Mouse (Mus musculus): ENCODE data around the gene Pam.

Pam gene

DNA sequence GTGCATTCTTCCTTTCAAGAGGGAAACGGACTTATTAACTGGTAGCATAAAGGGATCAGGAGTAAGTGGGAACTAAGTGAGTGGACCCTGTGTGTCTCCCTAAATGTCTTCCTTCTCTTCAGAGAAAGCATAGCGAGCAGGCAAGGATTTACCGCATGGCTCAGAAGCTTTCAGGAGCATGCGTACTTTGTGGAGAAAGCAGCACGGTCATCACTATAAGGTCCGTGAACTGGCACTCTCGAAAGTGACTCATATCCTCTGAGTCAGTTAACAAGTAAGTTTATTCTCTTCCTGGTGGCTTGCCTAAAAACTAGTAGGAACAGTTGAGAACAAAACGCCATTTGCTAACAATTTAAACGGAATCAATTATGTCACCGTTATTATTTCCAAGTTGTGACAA lies 184.6 kb downstream of the Pam start:
- DNase-seq (ENCODE audit: low spot score): no peak

DNA sequence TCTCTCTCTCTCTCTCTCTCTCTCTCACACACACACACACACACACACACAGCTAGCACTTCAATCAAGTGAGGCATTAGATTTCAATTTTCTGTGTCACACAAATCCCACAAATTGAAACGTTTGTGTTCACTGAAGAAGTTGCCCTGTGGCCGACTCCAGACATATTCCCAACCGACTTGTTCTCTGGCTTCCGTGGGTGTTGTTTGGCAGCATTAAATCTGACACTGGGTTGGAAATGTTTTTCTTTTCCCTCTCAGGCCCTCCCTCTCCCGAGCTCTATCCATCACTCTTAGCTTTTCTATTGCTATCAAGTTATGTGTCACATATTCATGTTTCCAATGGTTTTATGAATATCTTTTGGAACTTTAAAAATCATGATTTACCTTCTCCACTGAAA lies 185.9 kb downstream of the Pam start:
- no peak for DNase-seq (ENCODE audit: low spot score)

DNA sequence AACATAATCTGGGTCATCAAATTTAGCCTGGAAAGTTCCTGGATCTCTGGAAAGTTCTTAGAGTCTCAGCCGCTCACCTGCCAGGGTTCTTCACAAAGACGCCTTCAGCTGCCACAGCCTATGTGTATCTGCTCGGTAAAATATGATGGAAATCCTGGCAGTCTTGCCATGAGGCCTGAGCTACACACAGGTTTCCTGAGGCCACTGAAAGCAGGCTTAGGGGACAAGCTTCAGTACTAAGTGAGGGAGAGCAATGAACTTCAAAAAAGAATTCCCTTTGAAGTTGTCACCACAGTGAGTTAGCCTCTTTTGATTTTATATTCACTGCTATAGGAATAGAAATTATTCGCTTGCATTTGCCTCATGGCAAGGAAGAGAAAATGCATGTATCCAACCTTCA lies 186.7 kb downstream of the Pam start:
- no peak for DNase-seq (ENCODE audit: low spot score)

DNA sequence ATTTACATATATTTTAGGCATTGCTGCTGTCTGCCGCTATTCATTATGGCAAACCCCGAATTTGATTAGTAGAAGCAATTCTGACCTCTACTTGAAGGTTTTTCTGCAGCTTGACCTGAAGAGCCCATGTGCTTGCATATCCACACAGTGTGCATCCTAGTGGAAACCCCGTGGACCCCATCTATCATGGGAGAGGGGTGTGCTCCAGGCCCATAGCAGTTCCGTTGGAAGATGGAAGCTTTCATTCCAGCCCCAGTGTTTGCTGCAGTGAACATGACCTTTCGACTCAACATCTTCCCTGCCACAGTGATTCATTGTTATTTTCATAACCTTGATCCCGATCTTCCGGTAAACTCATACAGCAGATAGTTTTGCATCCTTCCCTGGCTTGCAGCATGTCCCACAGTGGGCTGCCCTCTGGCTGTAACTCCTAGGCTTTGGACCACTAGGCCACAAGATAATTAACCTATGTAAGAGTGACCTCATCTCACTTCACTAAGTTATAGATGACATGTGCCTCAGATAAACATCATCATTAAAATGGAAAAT lies 191.5 kb downstream of the Pam start:
- no peak for DNase-seq (ENCODE audit: low spot score)

DNA sequence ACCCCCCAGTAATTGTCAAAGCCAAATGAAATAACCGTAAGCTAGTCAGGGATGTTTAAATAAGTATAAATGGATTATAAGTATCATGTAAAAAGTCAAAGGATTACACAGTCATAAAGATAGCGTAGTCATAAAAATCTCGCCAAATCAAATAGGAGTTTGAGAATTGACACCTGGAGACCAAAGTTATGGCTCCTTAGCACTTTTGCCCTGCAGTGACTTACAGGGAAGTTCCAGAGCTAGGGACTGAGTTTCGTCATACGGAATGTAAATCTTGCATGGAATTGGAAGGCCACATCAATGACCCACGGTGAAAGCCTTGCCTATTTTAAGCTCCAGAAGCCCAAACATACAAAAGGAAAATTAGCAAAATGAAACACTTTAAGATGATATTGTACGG lies 192.6 kb downstream of the Pam start:
- no peak for DNase-seq (ENCODE audit: low spot score)

DNA sequence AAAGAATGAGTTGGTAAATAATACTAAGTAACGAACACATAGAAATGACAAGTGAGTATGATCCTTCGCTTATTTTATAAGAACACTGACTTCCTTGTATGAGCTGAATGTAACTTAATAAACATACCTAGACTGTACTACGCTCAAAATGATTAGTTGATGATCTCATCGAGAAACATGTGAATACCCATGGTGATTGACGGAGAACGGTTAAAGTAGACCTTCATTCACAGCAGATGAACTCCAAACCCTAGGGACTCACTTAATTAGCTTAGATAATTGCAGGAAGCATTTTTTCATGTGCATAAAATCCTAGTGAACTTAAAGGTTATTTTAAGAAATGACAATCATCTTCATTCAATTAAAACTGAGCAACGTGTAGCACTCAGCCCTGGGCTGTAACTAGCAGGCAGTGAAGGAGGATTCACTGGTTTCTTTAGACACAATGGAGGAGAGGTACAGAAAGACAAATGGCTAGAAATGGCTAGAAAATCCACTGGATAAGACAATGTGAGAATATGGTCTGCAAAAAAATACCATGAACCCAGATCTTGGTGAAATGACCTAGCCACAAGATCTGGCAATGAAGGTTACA lies 194.8 kb downstream of the Pam start:
- DNase-seq (ENCODE audit: low spot score): no peak

DNA sequence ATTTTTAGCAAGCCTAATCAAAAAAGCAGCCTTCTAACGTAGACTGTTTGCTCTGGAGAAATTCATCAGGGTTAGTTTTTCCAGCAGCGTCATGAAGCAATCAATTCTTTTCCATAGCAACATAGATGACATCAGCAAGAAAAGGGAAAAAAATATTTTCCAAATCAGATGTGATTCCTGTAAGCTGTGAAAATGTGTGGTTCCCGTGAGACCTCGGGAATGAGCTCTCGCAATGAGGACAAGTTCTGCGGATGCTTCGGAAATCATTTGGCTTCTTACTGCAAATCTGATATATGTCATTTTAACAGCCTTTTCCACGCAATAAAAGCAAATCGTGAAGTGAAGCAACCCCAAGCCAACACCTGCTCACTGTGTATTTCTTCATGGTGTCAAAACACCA lies 207.9 kb downstream of the Pam start:
- no peak for DNase-seq (ENCODE audit: low spot score)

DNA sequence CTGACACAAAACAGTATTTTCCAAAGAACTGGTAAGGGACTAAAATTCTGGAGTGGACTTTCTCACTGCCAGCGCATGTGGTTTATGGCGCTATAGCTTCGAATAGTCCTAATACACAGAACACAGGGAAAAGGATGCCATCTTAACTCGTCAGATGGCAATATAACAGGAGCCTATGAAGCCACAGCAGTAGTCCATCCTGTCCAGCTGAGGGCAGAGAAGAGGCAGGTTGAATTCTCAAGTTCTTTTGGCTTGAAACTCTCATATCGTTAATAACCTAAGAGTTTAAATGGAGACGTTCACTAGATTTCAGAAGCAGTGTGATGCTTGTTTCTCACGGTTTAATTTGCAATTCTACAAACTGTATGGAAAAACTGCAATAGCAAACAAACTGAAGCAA lies 211.9 kb downstream of the Pam start:
- no peak for DNase-seq (ENCODE audit: low spot score)

DNA sequence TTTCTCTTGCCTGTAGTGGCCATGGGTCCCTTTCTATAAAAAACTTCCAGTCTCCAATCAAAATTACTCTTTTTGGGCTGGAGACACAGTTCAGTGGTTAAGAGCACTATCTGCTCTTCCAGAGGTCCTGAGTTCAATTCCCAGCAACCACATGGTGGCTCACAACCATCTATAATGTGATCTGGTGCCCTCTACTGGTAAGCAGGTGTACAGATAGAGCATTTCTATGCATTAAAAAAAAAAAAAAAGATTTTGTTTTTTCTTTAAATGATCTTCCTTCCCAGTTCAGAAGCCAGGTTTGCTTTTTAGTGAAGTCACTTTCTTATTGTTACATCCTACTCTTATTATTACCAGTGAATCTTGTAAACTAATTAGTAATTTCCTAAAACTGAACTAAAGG lies 218.4 kb downstream of the Pam start:
- no peak for DNase-seq (ENCODE audit: low spot score)

DNA sequence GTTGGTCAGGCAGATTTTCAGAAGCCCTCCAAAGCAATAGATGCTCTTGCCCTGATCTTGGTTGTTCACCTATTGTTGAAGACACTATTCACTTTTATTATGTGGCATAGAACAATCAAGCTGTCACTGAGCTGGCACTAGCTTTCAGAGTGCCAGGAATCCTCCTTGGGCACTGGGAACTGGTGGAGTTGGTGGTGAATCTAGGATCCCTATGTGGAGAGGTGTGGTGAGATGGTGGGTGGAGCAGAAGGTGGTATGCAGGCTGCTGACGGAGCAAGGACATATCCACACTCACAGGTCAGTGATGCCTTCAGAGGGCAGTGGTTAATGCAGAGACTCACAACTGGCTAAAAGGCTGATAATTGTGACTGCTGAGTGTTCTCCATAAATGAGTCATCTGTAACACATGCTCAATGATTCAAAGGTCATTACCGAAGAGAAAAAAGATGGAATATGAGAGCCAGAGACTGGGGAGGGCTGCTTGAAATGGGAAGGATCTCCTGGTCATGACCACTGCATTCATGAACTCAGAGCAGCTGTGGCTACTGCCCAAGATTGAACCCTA lies 221.9 kb downstream of the Pam start:
- no peak for DNase-seq (ENCODE audit: low spot score)

DNA sequence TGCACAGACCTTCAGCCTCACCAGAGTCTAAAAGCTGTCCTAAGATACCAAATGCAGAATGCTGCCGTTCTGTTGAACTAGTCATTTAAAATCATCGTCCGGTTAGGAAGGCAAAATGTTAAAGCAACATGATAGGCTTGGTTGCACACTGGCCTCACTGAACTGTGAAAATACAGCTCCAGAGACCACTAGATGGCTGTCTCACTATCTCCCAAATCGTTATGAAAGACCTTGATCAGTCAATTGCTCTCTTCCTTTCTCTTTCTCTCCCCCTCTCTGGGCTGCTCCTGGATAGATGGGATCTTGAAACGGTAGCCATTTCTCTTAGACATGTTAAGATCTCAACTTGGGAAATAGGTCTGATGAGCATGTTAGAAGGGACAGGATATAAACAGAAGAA lies 223.0 kb downstream of the Pam start:
- DNase-seq (ENCODE audit: low spot score): no peak

DNA sequence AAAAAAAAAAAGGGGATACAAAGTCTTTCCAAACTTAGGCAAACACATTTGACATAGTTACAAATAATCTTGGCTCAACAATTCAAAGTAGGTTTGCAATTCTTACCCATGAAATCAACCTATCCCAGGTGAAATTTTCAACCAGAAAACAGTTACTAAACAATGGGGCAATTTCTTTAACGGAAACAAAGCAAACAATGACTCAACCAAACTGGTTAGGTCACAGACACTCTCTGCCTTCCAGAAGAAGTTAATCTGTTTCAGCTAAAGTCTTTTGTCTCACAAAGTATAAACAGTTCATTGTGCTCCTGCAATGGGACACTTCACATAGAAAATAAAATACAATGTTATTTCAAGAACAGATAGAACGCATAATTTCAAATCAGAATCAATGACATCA lies 223.4 kb downstream of the Pam start:
- no peak for DNase-seq (ENCODE audit: low spot score)

DNA sequence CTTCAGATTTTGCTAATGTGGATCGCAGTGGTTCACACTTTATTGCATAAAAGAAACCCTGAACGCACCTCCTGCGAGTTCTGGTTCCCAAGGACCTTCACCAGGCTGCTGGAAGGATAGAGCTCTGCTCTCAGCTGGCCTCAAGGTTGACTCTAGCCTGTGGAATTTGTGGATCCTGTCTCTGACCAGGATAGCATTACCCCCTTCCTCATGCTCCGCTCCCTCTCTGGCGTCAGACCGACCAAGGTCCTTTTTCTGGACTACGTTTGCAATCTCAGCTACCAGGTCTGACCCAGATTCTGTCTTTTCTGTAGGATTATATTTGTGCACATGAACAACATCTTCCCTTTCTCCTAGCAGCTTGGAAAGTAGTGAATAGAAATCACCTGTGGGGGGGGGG lies 231.3 kb downstream of the Pam start:
- DNase-seq (ENCODE audit: low spot score): no peak

DNA sequence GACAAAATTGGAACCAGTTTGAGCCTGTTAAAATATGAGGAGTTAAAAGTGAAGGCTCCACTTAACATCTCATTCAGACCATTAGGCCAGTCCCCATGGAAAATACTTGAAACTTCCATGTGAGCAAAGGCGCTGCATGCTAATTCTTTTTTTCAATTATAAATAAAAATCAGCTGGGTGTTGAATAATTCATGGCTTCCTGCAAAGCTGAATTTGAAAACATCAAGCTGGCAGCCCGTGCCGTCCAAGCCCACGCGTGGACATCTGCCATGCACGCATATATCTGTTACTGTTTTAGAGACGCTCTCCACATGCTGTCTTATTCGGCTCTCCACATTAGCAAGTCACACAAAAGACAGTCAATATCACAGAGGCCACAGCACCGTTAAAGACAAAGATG lies 232.3 kb downstream of the Pam start:
- DNase-seq (ENCODE audit: low spot score): peak; percentile 62

DNA sequence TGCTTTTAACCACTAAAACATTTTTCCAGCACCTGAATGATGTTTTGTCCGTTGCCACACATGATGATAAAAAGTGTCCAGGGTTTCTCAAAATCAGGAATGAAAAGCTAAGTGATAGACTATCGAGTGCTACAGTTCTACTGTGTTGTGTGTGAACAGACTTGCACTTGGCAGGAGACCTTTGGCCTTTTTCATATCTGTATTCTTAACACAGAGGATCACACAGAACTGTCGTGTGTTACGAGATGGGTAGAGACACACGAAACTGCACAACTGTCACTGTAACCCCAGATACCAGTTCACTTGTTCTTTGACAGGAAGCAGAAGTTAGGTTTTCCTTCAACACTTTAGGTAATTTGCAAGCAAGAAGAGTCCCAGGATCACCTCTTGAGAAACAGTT lies 232.7 kb downstream of the Pam start:
- DNase-seq (ENCODE audit: low spot score): no peak

DNA sequence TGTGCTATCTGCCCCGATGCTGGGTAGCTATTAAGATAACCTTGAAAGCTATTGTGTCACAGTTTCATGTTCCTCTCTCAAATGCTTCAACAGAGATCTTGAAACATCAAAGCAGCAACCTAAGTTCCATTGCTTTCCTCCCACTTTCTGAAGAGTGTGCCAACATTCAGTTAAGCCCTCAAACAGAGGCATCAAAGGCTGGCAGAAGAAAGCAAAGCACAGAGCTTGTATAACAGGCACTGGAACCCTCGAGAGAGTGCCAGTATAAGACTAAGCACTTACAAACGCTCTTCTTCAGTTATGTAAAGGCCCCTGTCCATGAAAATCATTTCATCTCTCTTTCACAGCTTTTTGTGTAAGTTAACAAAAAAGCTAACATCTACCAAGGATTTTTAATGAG lies 241.2 kb downstream of the Pam start:
- DNase-seq (ENCODE audit: low spot score): no peak

DNA sequence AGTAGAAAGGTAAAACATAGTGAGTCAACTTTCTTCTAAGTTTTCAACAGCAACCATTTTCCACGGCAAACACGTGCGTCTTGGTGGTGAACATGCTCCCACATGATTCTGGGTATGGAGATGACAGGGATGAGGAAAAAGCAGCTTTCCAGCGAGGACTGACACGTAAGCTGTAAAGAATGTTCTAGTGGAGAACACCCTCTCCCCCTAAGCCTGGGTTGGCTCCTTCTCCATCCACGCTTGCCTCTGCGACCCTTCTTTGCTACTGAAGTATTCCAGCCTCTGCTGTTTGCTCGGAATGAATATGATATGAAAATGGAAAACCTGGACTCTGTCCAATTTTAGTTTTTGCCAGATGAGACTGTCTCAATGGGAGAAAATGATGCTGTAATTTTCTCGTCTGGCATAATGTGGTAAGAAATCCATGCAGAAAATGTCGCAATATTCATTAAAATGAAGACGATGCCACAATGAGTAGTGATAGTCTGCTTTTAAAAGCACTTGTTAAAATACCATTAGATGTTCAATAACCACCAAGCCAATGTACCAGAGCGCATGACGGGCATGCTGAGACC lies 243.8 kb downstream of the Pam start:
- no peak for DNase-seq (ENCODE audit: low spot score)

DNA sequence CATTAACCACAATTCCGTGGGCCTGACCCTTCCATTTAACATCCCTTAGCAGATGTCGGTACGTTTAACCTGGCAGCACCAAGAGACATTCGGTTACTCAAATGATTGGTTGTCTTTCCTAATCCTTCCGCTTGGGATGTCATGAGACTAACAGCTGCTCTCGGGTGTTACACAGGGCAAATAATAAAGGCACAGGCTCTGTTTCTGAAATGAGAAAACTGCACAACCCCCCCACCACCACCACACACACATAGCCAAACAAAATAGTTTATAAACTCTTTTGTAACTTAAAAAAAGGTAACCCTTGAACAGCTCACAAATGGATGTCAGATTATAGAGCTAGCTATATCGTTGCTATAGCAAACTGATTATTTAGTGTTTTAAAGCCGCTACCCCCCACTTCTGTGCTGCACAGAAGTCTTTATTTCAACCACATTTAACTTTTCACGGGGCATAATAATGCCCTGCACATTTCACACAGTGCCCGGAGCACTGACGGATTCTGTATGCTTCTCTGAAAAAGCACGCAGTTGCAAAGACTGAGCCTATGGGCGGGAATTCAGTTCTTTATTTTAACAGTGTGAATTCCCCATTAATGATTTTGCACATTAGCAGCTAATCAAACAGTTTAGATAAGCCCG lies 246.7 kb downstream of the Pam start:
- no peak for DNase-seq (ENCODE audit: low spot score)

DNA sequence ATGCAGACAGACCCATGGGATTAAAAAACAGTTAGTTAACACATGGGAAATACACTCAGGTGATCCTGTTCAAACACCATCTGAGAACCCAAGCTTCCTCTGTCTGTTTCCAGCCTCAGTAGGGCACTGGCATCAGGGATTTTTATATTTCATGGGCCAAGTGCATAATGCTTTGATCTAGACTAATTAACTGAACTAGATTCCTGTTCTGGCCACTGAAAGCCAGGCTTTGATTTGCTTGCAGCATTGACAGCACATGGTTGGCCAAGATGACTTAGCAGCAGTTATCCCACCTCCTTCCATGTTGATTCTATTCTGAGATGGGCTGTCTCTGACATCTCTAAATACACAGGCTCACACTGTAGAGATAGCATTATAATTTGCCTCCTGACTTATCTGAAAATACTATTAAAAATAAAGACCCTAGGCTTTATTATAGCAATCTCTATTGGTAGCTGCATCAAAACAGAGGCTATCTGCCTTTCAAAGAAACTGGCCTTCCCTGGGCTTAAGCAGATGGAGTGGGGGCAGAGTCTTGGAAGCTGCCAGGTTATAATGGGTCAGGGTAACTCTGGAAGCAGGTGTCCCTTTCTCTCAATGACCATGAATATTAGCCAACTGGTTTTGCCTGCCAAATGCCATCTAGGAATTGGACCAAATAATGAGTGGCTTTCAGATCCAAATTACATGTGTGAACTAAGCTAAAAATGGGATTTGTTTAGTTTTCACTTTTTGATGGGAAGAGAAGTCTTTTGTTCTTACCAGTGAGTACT lies 252.0 kb downstream of the Pam start:
- DNase-seq (ENCODE audit: low spot score): no peak

DNA sequence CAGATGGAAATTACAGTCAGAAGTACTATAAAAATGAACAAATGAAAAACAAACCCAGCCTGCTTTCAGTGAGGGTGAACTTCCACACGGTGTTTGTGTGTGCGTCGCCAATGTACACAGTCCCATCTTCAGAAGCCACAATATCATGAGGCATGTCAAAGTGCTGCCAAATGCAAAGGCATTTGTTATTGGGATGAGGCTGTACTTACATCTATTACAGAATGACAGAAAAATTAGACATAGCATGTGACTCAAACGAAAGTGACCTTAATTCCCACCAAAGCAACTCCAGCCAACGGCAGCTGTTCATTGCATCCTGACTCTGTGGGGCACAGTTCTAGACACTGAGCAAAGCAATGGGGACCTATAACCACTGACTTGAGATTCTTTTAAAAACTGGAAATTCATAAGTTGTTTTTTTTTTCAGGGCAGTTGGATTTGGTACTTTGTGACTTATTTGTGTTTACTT lies 261.1 kb downstream of the Pam start:
- no peak for DNase-seq (ENCODE audit: low spot score)

DNA sequence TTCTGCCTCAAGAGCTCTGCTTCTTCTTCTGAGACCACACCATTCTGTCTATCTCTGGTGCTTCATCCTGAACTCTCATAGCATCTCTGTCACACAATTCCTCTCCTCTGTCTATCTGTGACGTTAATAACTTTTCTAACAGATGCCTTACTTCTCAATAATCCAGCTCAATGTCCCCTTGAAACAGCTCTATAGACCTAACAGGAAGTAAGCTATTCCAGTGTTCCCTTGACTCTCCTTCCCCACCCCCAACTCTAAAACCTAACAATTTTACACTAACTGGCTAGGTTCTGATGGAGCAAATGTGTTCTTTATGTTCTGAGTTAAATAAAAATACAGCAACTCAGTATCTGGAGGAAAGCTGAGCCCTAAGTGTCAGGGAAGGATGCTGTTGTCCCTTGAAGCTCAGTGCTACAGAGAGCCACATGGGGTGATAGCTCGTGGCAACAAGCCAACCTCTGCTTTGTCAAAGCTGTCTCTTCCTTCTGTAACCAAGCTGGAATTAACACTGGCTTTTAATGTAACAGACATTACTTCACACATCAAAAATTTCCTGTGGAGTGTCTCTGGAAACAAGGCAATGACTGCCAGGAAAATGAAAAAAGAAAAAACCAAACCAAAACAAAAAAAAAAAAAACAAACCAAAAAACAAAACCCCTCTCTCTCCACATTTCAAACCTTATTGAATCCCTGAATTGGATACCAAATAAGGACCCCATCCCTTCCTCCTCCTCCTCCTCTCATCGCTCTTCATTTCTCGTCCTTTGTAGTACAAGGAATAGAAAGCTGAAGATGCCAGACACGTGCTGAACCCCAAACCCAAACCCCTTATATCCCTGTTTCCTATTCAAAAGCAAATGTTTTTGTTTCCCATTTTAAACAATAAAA lies 261.7 kb downstream of the Pam start:
- no peak for DNase-seq (ENCODE audit: low spot score)

DNA sequence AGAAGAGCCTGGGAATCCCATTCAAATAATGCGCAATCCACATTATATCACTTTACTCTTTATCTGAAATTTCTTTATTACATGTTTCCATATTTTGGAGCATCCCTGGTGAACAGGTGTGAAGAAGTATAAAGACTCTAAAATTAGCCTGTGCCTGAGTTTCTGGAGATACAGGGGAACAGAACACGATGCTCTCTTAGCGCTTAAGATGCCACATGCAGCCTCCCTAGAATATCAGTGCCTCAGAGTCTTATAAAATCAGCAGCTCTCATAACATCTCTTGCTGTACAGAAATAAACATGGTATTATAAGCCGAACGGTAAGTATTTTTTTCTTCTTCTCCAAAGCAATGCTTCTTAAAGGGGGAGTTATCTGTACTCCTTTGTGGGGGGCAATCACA lies 267.4 kb downstream of the Pam start:
- no peak for DNase-seq (ENCODE audit: low spot score)
